Mouse (Mus musculus): ENCODE measurements around the gene Dbx2. TPM values are rescaled to one million over a fixed set of nuclear protein-coding genes. Genes with fewer than 3 reads are reported as not detected.

The Dbx2 gene
- polyA plus RNA-seq (2015; fragmentation: Nextera tagmentation; extraction: Ambion mirVana) = 0.10 TPM in 1 of 2 replicates, not detected in the other

DNA sequence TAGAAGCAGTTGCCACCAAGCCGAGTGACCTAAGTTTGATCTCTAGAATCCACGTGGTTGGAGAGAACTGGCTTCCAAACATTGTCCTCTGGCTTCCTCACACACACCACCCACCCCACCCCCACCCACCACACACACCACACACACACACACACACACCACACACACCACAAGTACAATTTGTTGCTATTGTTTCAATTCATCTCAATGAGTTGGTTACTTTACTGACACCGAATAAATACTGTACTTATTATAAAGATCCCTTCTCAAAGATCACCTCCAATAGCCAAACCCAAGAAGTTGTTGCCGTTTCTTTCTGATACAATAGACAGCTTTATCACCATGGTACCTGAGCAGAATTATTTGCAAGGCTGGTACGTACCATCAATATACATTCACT lies at the start of gene Dbx2:
Gene Dbx2, minus strand, starts transcription at position 101 of the 400 bp plus-strand sequence.

Other genes with a start within 250 kb of the Dbx2 start
- 0.87 and 2.1 TPM in 2 replicates for gene Nell2, start 127.4 kb downstream of the Dbx2 start, polyA plus RNA-seq (2015; fragmentation: Nextera tagmentation; extraction: Ambion mirVana)
- 27.2 and 28.3 TPM in 2 replicates for gene Ano6, start 134.9 kb upstream of the Dbx2 start, polyA plus RNA-seq (2015; fragmentation: Nextera tagmentation; extraction: Ambion mirVana)

All from skeletal muscle tissue, postnatal 0 days (tissue).